Mouse (Mus musculus): ENCODE results near the gene Casp12. TPM values are rescaled to one million over a fixed set of nuclear protein-coding genes. Genes with fewer than 3 reads are reported as not detected.

The Casp12 gene
- polyA plus RNA-seq, 1 experiment from 2014 or later: 3.3 TPM

DNA sequence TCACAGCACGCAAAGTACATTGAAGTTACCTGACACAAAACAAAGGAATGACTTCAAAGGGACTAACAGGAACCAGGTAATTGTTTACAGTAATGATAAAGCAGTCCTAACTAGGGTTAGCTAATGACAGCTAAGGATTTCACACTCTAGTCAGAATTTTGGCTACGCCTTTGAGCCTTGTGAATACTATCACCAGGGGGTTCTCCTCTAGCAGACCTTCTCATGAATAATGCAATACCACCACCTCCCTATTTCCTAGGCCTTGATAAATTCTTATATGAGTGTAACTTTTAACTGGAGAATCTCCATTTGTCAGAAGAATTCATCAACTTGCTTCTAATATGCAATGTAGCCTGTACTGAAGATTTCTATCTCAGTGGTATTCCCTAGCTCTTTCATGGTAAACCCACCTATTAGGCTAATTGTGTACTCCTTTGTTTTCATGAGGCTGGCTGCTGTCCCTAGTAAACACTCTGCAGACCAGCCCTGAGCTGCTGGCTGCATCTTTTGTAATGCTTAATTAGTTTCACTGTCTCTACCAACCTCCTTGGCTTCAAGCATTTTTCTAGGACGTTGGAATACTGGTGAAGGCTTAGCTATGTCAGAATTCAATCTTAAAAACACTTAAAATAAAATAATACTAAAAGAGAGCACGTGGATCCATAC is 67.3 kb downstream of the Casp12 start:
- ATAC-seq (ENCODE audit: low FRiP score, low TSS enrichment): no peak
- Histone ChIP-seq H3K27ac (ENCODE audit: low read depth, low read length) (no peak overlapping the region), H3K9ac (ENCODE audit: low read depth, low read length) (no peak overlapping the region), H3K36me3 (ENCODE audit: control insufficient read depth, insufficient read depth, low read length) (no peaks in the 10 kb centered on the region), H3K4me1 (ENCODE audit: control insufficient read depth, insufficient read depth, low read length) (no peaks in the 10 kb centered on the region), H3K9me3 (ENCODE audit: control insufficient read depth, low read length) (no peaks in the 10 kb centered on the region), H3K4me2 (replicated peaks; ENCODE audit: low read depth, low read length) (no peak overlapping the region), H3K4me3 (ENCODE audit: low read length) (no peak overlapping the region), H3K27me3 (ENCODE audit: control insufficient read depth, insufficient read depth, low read length) (no peaks in the 10 kb centered on the region)
- 51% methylated on average over 4 of the region's 4 CpGs for WGBS

- Histone ChIP-seq H3K4me3 (ENCODE audit: low read length) (no peak overlapping the region), H3K4me2 (replicated peaks; ENCODE audit: low read depth, low read length) (no peak overlapping the region), H3K9me3 (ENCODE audit: control insufficient read depth, low read length) (no peaks in the 10 kb centered on the region), H3K27ac (ENCODE audit: low read depth, low read length) (no peak overlapping the region), H3K27me3 (ENCODE audit: control insufficient read depth, insufficient read depth, low read length) (no peaks in the 10 kb centered on the region), H3K9ac (ENCODE audit: low read depth, low read length) (no peak overlapping the region), H3K4me1 (ENCODE audit: control insufficient read depth, insufficient read depth, low read length) (no peaks in the 10 kb centered on the region), H3K36me3 (ENCODE audit: control insufficient read depth, insufficient read depth, low read length) (no peaks in the 10 kb centered on the region)
- WGBS: 78% methylated on average over 2 of the region's 2 CpGs
- ATAC-seq (ENCODE audit: low FRiP score, low TSS enrichment): no peak
Observed at GRCm38 (mm10) chr9:5417871-5418270, 72.6 kb downstream of the Casp12 start.

Other genes starting within 250 kb of the Casp12 start
- 1.9 and 2.0 TPM in 2 replicates for gene Casp1, start 46.9 kb upstream of the Casp12 start, polyA plus RNA-seq (2014; fragmentation: Nextera tagmentation; extraction: Ambion mirVana)
- gene Casp4, start 36.6 kb upstream of the Casp12 start, polyA plus RNA-seq (2014; fragmentation: Nextera tagmentation; extraction: Ambion mirVana): 5.7 and 5.8 TPM in 2 replicates

All from kidney, embryonic 14.5 days (tissue).